Mouse (Mus musculus) kidney, adult 11 months (tissue): ENCODE measurements at regions not wholly inside any gene's neighbourhood (a gene's known extent, or its start where the extent isn't known, plus 50 kb on each side); places are given as distances from the start of the nearest gene placed in this dataset.

Source experiments
- DNase-seq: peaks from one replicate; pipeline ENCODE4 v3.0.0; 2022

- no peak for DNase-seq
These were observed 291.7 kb downstream of the 1810013L24Rik start for GRCm38 (mm10) chr16:9121581-9121980.

GRCm38 (mm10) chr16:9132113-9132512 is 302.2 kb downstream of the 1810013L24Rik start:
- DNase-seq, result no peak

GRCm38 (mm10) chr16:9132778-9133177 is 302.9 kb downstream of the 1810013L24Rik start:
- DNase-seq, result no peak

GRCm38 (mm10) chr16:9135377-9135776 is 305.5 kb downstream of the 1810013L24Rik start:
- DNase-seq, result peak; percentile 8

- DNase-seq, result no peak
These were observed 308.8 kb downstream of the 1810013L24Rik start for GRCm38 (mm10) chr16:9138552-9139224.

GRCm38 (mm10) chr16:9139405-9139804 is 309.5 kb downstream of the 1810013L24Rik start:
- DNase-seq, result no peak

- DNase-seq, result no peak
These were observed 319.6 kb downstream of the 1810013L24Rik start for GRCm38 (mm10) chr16:9149209-9150135.

GRCm38 (mm10) chr16:9151936-9152335 is 322.0 kb downstream of the 1810013L24Rik start:
- DNase-seq, result peak; percentile 34

GRCm38 (mm10) chr16:9153501-9153900 is 323.6 kb downstream of the 1810013L24Rik start:
- DNase-seq, result no peak

GRCm38 (mm10) chr16:9165763-9166310 is 335.9 kb downstream of the 1810013L24Rik start:
- peak; percentile 28 for DNase-seq

GRCm38 (mm10) chr16:9176402-9176801 is 346.5 kb downstream of the 1810013L24Rik start:
- no peak for DNase-seq

GRCm38 (mm10) chr16:9195821-9196220 is 365.9 kb downstream of the 1810013L24Rik start:
- no peak for DNase-seq

GRCm38 (mm10) chr16:9198903-9199532 is 369.1 kb downstream of the 1810013L24Rik start:
- DNase-seq, result no peak

- no peak for DNase-seq
These were observed 378.7 kb downstream of the 1810013L24Rik start for GRCm38 (mm10) chr16:9208602-9209001.

GRCm38 (mm10) chr16:9211485-9211884 is 381.6 kb downstream of the 1810013L24Rik start:
- no peak for DNase-seq

- DNase-seq, result no peak
These were observed 385.2 kb downstream of the 1810013L24Rik start for GRCm38 (mm10) chr16:9215131-9215530.

- DNase-seq, result no peak
These were observed 387.5 kb downstream of the 1810013L24Rik start for GRCm38 (mm10) chr16:9217361-9217760.

GRCm38 (mm10) chr16:9230178-9230577 is 400.3 kb downstream of the 1810013L24Rik start:
- DNase-seq, result no peak

- no peak for DNase-seq
These were observed 412.2 kb downstream of the 1810013L24Rik start for GRCm38 (mm10) chr16:9242099-9242498.

- DNase-seq, result no peak
These were observed 417.3 kb downstream of the 1810013L24Rik start for GRCm38 (mm10) chr16:9247198-9247597.

GRCm38 (mm10) chr16:9253054-9253453 is 423.2 kb downstream of the 1810013L24Rik start:
- no peak for DNase-seq

GRCm38 (mm10) chr16:9255351-9255750 is 425.5 kb downstream of the 1810013L24Rik start:
- DNase-seq, result no peak

- DNase-seq, result no peak
These were observed 431.1 kb downstream of the 1810013L24Rik start for GRCm38 (mm10) chr16:9260966-9261365.
